Mouse (Mus musculus) heart, postnatal 4 days (tissue): ENCODE data around the gene Zc2hc1c. TPM values are rescaled to one million over a fixed set of nuclear protein-coding genes. Genes with fewer than 3 reads are reported as not detected.

Experiments
- DNase-seq: peaks from one replicate; pipeline ENCODE4 v3.0.0; 2021
- total RNA-seq, 2 experiments: library from RNA; stranded (reverse); gene quantifications; 2 replicates each; pipeline ENCODE4 v1.2.3; 2021

Zc2hc1c gene
- total RNA-seq, 2 experiments from 2014 or later = 0.98 to 1.2 TPM

DNA sequence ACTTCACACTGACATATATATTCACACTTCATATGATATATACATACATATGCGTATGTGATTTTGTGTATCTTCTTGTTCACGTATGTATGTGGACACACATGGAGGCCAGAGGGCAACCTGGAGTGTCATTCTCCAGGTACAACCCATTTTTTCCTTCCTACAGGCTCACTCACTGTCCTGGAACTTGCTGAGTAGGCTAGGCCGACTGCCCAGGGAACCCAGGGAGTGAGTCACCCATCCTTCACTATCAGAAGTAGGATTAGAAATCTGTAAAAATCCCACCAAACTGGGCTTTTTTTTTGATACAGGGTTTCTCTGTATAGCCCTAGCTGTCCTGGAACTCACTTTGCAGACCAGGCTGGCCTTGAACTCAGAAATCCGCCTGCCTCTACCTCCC, 3.4 kb upstream of the Zc2hc1c start:
- DNase-seq = no peak

GRCm38 (mm10) chr12:85286941-85287340, 1.4 kb upstream of the Zc2hc1c start:
- peak; percentile 45 for DNase-seq

DNA sequence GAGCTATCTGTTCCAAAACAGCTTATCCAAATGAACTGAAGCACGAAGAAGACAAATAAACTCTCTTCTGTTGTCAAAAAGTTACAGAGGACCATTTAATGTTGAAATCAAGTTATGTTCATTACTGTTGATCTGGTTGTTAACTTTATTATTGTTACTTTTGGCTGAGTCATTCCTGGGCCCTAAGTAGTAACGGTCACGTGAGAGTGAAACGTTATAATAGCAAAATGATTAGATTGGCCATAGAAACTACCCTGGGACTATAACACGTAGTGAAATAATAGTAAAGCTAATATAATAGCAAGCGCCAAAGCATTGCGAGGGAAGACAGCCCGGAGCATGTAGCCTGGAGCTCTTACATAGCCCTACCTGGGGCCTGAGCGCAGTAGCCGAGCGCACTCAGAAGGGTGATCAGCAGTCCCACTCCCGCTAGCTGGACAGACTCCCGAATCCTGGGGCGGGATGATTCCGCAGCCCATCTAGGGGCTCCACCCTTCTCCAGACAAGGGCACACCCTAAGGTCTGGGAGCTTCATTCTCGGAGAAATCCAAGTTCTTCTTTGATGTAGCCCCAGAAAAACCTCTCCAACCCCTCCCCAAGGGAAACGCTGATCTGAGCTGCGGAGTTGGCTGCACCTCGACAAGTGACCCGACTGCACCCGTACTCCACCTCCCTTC, 444 bp upstream of the Zc2hc1c start, which contains the start of gene Acyp1:
Gene Acyp1, minus strand, starts transcription at position 630 of the 677 bp plus-strand sequence.
- peak; percentile 50 for DNase-seq

DNA sequence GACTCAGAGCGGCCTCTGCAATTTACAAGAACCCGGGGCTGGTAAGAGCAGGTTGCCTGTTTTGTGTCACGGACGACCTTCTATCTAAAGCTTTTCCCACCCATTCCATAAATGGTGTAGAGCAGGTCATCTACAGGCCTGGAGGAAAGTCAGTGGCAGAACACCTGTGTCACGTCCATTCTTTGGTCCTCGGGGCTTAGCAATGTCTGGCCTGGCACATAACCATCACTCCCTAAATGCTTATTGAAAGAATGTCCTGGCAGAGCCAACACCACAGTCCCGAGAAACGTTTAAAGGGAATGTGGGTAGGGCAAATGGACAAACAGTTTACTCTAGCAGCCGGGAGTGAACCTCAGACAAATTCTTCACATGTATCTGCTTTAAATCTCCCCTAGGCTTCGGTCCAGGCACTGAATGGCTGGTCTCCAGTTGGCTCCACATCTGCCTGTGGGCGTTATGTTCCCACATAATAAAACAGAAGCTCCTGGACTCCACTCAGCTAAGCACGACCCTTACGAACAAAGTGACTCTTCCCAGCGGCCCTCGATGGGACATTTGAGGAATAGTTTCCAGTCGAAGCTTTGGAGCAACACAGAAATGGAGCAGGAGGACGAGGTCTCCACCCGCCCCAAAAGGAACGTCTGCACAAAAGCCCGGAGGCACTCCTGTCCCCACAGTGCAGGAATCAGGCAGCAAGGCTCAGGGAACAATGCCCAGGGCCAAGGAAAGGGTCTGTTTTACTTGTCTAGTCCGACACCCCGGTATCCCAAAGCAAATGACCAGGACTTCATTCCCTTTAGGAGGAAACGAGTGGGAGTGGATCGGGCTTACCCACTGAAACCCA, 988 bp downstream of the Zc2hc1c start:
- peak; percentile 60 for DNase-seq

- no peak for DNase-seq
Measured at GRCm38 (mm10) chr12:85290633-85291032, 2.2 kb downstream of the Zc2hc1c start.

GRCm38 (mm10) chr12:85291541-85291940, 3.1 kb downstream of the Zc2hc1c start:
- DNase-seq = no peak

DNA sequence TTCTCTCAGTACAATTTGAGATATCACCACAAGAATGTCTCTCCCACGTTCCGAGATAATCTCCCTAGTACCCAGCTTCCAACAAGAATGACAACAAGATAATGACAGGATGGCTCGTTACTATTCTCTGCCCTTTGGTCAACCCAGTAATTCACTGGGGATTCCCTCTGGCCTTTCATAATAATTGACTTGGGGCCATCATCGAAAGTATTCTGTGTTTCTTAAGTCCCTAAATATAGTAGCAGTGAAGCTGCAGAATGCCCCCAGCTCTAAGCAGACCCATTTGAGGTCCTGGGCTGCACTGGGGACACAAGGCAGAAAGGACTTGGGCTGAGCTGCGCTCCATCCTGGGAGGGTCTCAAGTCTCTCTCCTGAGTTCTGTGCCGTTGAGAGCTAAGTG, 3.9 kb downstream of the Zc2hc1c start:
- DNase-seq = no peak

DNA sequence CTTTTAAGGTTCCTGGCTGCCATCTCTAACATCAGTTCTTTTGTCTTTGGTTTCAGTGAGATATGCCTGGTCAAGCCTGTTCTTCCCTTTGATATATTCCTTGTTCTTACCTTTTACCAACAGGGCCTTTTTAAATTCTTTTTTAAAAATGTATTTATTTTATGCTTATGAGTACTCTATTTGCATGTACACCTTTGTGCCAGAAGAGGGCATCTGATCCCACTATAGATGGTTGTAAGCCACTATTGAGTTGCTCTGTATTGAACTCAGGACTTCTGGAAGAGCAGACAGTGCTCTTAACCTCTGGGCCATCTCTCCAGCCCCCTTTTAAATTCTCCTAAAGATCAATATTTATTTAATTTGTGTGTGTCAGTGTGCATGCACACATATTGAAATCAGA, 4.5 kb downstream of the Zc2hc1c start:
- no peak for DNase-seq

- no peak for DNase-seq
Measured at GRCm38 (mm10) chr12:85295506-85295905, 7.1 kb downstream of the Zc2hc1c start.

DNA sequence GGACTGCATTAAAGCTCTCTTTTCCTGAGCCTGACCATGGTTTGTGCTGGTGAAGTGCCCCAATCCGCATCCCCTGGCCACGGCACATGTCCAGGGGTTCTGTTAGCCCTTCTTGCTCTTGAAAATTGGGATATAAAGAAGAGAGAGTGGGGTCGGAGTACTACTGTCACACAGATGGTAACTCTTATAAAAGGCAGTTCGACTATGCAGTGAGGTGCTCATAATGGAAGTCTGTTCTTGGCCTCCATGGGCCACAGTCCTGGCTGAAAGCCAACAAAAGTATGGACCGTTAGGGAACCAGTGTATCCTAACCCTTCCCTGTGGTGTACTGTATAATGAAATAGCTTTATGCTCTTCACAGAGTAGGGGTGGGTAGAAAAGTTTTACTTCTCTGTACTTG, 8.5 kb downstream of the Zc2hc1c start:
- DNase-seq = no peak

- DNase-seq = no peak
Measured at GRCm38 (mm10) chr12:85297345-85297997, 9.1 kb downstream of the Zc2hc1c start.

- DNase-seq = no peak
Measured at GRCm38 (mm10) chr12:85298127-85298834, 9.9 kb downstream of the Zc2hc1c start.

DNA sequence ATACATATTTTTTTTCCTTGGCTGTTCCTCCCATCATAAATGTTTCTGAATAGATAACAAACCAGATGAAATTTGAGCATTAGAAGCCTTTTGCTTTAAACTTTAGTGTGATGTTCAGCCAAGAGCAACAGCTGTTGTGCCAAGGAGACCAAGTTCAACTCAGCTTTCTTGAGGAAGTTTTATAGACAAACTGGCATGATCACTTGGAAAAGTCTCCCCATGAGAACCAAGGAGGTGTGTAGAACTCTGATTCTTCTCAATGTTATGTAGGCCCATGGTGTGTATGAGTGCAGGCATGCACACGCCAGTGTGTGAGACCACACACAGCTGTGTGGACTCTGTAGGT, 10.4 kb downstream of the Zc2hc1c start:
- DNase-seq = no peak

DNA sequence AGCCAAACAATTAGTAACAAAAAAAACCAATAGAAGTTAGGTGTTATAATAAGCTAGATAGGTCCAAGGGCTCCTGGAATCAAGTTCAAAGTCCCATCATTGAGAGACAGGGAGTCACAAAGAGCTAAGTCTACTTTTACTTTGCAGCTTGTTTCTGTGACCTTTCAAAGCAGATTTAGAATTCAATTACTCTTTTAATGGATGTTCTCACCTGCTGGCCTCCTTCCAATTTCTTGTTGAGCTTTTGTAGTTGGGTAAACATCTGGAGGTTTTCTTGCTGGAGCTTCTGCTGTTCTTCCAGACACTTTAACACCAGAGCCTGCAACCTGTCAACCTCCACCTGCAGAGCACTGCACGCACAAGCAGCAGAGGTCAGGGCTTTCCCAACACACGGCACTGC, 14.9 kb downstream of the Zc2hc1c start:
- no peak for DNase-seq

DNA sequence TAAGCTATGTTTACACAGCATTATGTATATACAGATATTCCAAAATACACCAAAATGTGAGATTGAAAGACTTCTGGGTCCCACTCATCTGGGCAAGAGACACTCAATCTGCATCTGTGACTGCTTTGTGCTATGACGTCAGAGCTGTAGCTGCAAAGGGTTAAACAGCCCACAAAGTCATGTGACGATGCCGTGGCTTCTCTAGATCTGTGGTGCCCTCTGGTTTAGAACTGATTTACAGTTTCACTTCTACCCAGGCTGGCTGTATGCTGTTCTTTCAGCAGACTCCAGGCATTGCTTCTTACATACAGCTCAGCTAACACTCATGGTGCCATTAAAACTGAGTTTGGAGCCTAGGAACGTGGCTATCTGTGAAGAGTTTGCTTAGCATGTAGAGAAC, 16.3 kb downstream of the Zc2hc1c start:
- no peak for DNase-seq

- peak; percentile 89 for DNase-seq
Measured at GRCm38 (mm10) chr12:85305247-85305892, 17.0 kb downstream of the Zc2hc1c start.

DNA sequence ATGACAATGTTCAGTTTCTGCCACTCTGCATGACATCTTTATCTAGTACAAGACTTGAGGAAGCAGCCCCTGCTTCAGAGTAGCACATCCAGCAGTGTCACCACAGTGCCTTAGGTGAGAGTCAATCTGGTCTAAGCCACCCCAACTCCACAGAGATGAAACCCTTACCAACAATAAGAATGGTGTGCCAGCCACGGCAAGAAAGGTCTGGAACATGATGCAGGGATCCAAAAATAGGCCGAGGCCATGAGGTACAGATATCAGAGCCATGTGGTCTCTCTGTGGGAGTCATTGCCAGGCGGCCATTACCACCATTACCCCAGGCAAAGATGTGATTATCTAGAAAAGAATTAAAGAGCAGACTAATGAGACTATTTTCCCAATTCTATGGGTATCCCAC, 20.3 kb downstream of the Zc2hc1c start:
- peak; percentile 29 for DNase-seq

DNA sequence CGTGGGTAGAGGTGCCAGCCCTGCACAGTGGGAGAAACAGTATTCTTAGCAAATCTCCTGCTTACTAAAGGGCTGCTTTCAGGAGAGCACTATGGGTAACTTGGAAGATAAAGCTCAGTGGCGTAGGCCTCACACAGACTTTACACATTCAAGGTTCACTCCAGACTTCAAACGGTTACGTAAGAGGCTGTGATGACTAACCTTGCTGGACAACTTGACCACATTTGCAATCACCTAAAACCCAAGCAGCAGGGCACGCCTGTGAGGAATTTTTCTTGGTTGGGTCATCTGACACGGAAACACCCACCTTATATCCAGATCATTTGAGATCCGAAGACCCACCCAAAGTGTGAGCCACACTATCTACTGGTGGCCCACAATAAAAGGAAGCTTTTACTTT, 41.8 kb downstream of the Zc2hc1c start:
- no peak for DNase-seq

DNA sequence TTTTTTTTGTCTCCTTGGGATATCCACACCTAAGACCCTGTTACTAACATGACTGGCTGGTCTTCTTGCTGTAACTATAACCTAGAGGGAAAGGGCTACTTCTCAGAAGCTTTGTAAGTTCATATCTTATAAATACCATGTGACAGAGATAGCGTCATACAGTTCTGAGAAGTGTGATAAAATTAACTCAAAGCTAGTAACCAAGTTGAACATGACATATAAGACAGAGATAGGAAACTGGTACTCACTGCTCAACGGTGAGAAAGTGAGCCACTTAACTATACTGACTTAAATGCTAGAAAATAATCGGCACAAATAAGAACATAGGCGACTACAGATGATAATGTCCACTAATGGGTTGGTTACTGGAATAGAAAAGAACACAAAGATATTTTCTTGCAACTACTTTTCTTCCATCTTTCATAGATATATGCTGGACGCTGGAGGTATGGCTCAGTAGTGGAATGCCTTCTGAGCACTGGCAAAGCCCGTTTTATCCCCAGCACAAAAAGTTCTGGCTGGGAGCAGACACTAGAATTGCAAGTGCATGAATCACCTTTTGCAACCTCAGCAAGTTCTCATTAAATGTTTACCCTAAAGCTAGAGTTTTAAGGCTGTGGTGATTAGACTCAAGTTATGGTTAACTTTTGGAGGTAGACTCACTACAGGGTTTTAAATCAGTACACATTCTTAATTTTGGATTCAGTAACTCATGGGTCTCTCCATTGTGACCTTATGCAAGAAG, 49.3 kb downstream of the Zc2hc1c start:
- no peak for DNase-seq

DNA sequence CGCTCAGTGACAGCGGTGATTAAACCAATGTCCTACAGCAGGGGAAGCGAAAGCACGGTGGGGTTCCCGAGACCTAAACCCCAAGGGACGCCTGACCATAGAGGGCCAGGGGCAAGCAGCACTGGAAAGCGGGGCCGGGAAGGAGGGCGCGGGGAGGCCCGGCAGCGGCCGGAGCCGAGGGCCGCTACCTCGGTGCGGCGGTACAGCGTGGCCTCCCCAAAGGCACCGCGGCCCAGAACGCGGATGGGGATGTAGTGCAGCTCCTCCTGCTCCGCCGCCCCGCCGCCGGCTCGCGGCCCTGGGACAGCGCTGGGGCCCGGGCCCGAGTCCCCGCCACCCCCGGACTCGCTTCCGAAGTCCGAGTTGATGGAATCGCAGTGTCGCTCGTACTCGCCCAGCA, 50.4 kb downstream of the Zc2hc1c start:
- DNase-seq = no peak

GRCm38 (mm10) chr12:85339243-85339729, 50.9 kb downstream of the Zc2hc1c start, which contains the start of gene Nek9:
TSS of gene Nek9 (minus strand) at chr12:85339362.
- DNase-seq = peak; percentile 97
